Mouse (Mus musculus) myocyte (in vitro differentiated cells): ENCODE measurements at regions not wholly inside any gene's neighbourhood (a gene's known extent, or its start where the extent isn't known, plus 50 kb on each side); places are given as distances from the start of the nearest gene placed in this dataset.

Source experiments
- CEBPB ChIP-seq: IDR thresholded peaks from 2 replicates; pipeline ENCODE4 v1.6.1; 2011; ENCODE audit warnings: mild to moderate bottlenecking, moderate library complexity; ENCODE audit not compliant: poor library complexity, insufficient read depth, severe bottlenecking
- E2F4 ChIP-seq: IDR thresholded peaks from one replicate; pipeline ENCODE4 v1.6.1; 2011; ENCODE audit warnings: mild to moderate bottlenecking, control low read depth, moderate library complexity; ENCODE audit not compliant: insufficient read depth
- MYOD1 ChIP-seq, 3 experiments: IDR thresholded peaks; one replicate each; pipeline ENCODE4 v1.6.1; 2011; ENCODE audit warnings: control low read depth in 2 of 3, low read depth in 2 of 3, mild to moderate bottlenecking in 2 of 3, moderate library complexity in 1 of 3; ENCODE audit not compliant: insufficient read length in 2 of 3, control insufficient read depth in 1 of 3
- POLR2A ChIP-seq: IDR thresholded peaks from one replicate; pipeline ENCODE4 v1.6.1; 2011; ENCODE audit warnings: low read depth, mild to moderate bottlenecking, control low read depth, moderate library complexity; ENCODE audit not compliant: insufficient read length
- POLR2AphosphoS2 ChIP-seq: IDR thresholded peaks from one replicate; pipeline ENCODE4 v1.6.1; 2011; ENCODE audit warnings: low read depth, control low read depth; ENCODE audit not compliant: insufficient read length
- TCF12 ChIP-seq: IDR thresholded peaks from one replicate; pipeline ENCODE4 v1.6.1; 2011; ENCODE audit warnings: mild to moderate bottlenecking, control low read depth; ENCODE audit not compliant: poor library complexity, insufficient read depth, severe bottlenecking
- USF1 ChIP-seq: IDR thresholded peaks from one replicate; pipeline ENCODE4 v1.6.1; 2011; ENCODE audit warnings: low read depth, mild to moderate bottlenecking, control low read depth, moderate library complexity

- TF ChIP-seq CEBPB: no peak
- TF ChIP-seq E2F4: no peak
- no peak for TF ChIP-seq POLR2A
- no peak for TF ChIP-seq USF1
- no peak for TF ChIP-seq POLR2AphosphoS2
- TF ChIP-seq TCF12: no peak
- TF ChIP-seq MYOD1 (IDR thresholded peaks at IDR 0.05; ENCODE audit: control insufficient read depth in 1 of 3, insufficient read length in 2 of 3, low read depth in 2 of 3): no peak
These were observed 58.9 kb upstream of the Smim23 start for GRCm38 (mm10) chr11:32883062-32883852.
